Mouse (Mus musculus) brain, embryonic 14.5 days (tissue): Measurements from ENCODE around the gene Ppm1j.

Experiments used
- CTCF ChIP-seq: fragments of 200-500 bp; IDR thresholded peaks from 2 replicates; pipeline ENCODE4 v1.5.1; 2012; ENCODE audit warnings: inconsistent platforms, mild to moderate bottlenecking, moderate library complexity, borderline replicate concordance; ENCODE audit not compliant: insufficient read depth, insufficient read length; ENCODE audit errors: extremely low read depth
- POLR2A ChIP-seq: fragments of 200-500 bp; IDR thresholded peaks from 2 replicates; pipeline ENCODE4 v1.6.1; 2012; ENCODE audit warnings: mild to moderate bottlenecking, inconsistent platforms, borderline replicate concordance; ENCODE audit not compliant: poor library complexity, insufficient read depth, insufficient read length, severe bottlenecking; ENCODE audit errors: extremely low read depth

DNA sequence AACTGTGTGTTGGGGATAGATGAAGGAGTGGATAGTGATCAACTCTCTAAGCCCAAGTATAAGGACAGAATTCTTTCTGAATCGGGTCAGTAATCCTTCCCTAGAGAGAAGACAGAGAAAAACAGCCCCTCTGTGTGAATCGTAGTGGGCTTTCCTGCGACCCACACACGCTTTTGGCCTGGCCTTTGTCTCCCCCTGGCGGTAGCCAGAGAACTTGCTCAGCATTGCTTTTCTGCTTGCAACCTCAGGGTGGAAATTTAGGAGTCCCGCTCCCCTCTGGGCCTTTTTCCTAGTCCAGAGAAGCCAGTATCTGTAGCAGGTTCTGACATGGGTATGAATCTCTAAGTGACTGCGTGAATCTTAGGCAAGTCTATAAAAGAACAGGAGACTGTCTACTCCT is 907 bp upstream of the Ppm1j start:
- TF ChIP-seq CTCF = peak; percentile 98
- TF ChIP-seq POLR2A = no peak
